Mouse (Mus musculus): ENCODE measurements around the gene AI854703. TPM values are rescaled to one million over a fixed set of nuclear protein-coding genes. Genes with fewer than 3 reads are reported as not detected.
A peak's percentile ranks its signal among the peaks of the same experiment; 100 is the strongest.

The AI854703 gene
- polyA plus RNA-seq, 1 experiment from 2014 or later: 0.95 TPM

GRCm38 (mm10) chr6:48628377-48628776, 1.8 kb downstream of the AI854703 start:
- H3K27ac ChIP-seq (ENCODE audit: low read length): no peak overlapping the region

GRCm38 (mm10) chr6:48628808-48629660, 2.5 kb downstream of the AI854703 start:
- WGBS: 4% methylated on average over 54 of the region's 54 CpGs
- no peaks in the 10 kb centered on the region for H3K36me3 ChIP-seq (ENCODE audit: control insufficient read depth, insufficient read depth, low read length)
- peak overlapping the region; percentile 58 for H3K9ac ChIP-seq (ENCODE audit: low read depth, low read length)
- H3K27ac ChIP-seq (ENCODE audit: low read length): no peak overlapping the region
- H3K9me3 ChIP-seq (ENCODE audit: control insufficient read depth, low read length): no peaks in the 10 kb centered on the region
- ATAC-seq: peak; percentile 34; the same call in 1 of the 2 replicates
- H3K4me1 ChIP-seq (ENCODE audit: control insufficient read depth, insufficient read depth, low read length): peaks cover 17% of the 10 kb centered on the region
- peak overlapping the region; percentile 52 for H3K4me3 ChIP-seq (ENCODE audit: low read length)
- peak overlapping the region; percentile 93 for H3K4me2 ChIP-seq (ENCODE audit: low read depth, low read length)
- H3K27me3 ChIP-seq (replicated peaks; ENCODE audit: control insufficient read depth, insufficient read depth, low read length): peaks cover 19% of the 10 kb centered on the region

More at GRCm38 (mm10) chr6:48628377-48628776, 1.8 kb downstream of the AI854703 start:
- no peak for ATAC-seq
- Histone ChIP-seq H3K4me1 (ENCODE audit: control insufficient read depth, insufficient read depth, low read length) (peaks cover 17% of the 10 kb centered on the region), H3K27me3 (replicated peaks; ENCODE audit: control insufficient read depth, insufficient read depth, low read length) (peaks cover 19% of the 10 kb centered on the region), H3K36me3 (ENCODE audit: control insufficient read depth, insufficient read depth, low read length) (no peaks in the 10 kb centered on the region), H3K4me3 (ENCODE audit: low read length) (no peak overlapping the region), H3K9me3 (ENCODE audit: control insufficient read depth, low read length) (no peaks in the 10 kb centered on the region), H3K9ac (ENCODE audit: low read depth, low read length) (no peak overlapping the region), H3K4me2 (ENCODE audit: low read depth, low read length) (no peak overlapping the region)
- 64% methylated on average over 3 of the region's 3 CpGs for WGBS

GRCm38 (mm10) chr6:48629661-48630034, 3.1 kb downstream of the AI854703 start:
- H3K9ac ChIP-seq (ENCODE audit: low read depth, low read length): peak overlapping the region; percentile 58
- no peaks in the 10 kb centered on the region for H3K9me3 ChIP-seq (ENCODE audit: control insufficient read depth, low read length)
- H3K27ac ChIP-seq (ENCODE audit: low read length): no peak overlapping the region
- WGBS: 12% methylated on average over 13 of the region's 13 CpGs
- H3K4me3 ChIP-seq (ENCODE audit: low read length): peak overlapping the region; percentile 52
- ATAC-seq: peak; percentile 32; the same call in 1 of the 2 replicates
- H3K4me2 ChIP-seq (ENCODE audit: low read depth, low read length): peak overlapping the region; percentile 93
- peaks cover 19% of the 10 kb centered on the region for H3K27me3 ChIP-seq (replicated peaks; ENCODE audit: control insufficient read depth, insufficient read depth, low read length)
- no peaks in the 10 kb centered on the region for H3K36me3 ChIP-seq (ENCODE audit: control insufficient read depth, insufficient read depth, low read length)
- peaks cover 17% of the 10 kb centered on the region for H3K4me1 ChIP-seq (ENCODE audit: control insufficient read depth, insufficient read depth, low read length)

- Histone ChIP-seq H3K27ac (ENCODE audit: low read length) (no peak overlapping the region), H3K27me3 (replicated peaks; ENCODE audit: control insufficient read depth, insufficient read depth, low read length) (peaks cover 19% of the 10 kb centered on the region), H3K9me3 (ENCODE audit: control insufficient read depth, low read length) (no peaks in the 10 kb centered on the region), H3K4me3 (ENCODE audit: low read length) (no peak overlapping the region), H3K9ac (ENCODE audit: low read depth, low read length) (no peak overlapping the region), H3K36me3 (ENCODE audit: control insufficient read depth, insufficient read depth, low read length) (no peaks in the 10 kb centered on the region), H3K4me1 (ENCODE audit: control insufficient read depth, insufficient read depth, low read length) (peaks cover 17% of the 10 kb centered on the region), H3K4me2 (ENCODE audit: low read depth, low read length) (no peak overlapping the region)
- 88% methylated on average over 8 of the region's 8 CpGs for WGBS
- no peak for ATAC-seq
Measured at GRCm38 (mm10) chr6:48630831-48631230, 4.3 kb downstream of the AI854703 start.

- WGBS: 81% methylated on average over 2 of the region's 2 CpGs
- Histone ChIP-seq H3K36me3 (ENCODE audit: control insufficient read depth, insufficient read depth, low read length) (no peaks in the 10 kb centered on the region), H3K9ac (ENCODE audit: low read depth, low read length) (no peak overlapping the region), H3K4me2 (ENCODE audit: low read depth, low read length) (no peak overlapping the region), H3K4me3 (ENCODE audit: low read length) (no peak overlapping the region), H3K27me3 (replicated peaks; ENCODE audit: control insufficient read depth, insufficient read depth, low read length) (no peaks in the 10 kb centered on the region), H3K4me1 (ENCODE audit: control insufficient read depth, insufficient read depth, low read length) (no peaks in the 10 kb centered on the region), H3K27ac (ENCODE audit: low read length) (no peak overlapping the region), H3K9me3 (ENCODE audit: control insufficient read depth, low read length) (no peaks in the 10 kb centered on the region)
- ATAC-seq: no peak
Measured at GRCm38 (mm10) chr6:48635105-48635504, 8.5 kb downstream of the AI854703 start.

GRCm38 (mm10) chr6:48636515-48636914, 10.0 kb downstream of the AI854703 start:
- ATAC-seq: no peak
- H3K27me3 ChIP-seq (replicated peaks; ENCODE audit: control insufficient read depth, insufficient read depth, low read length): no peaks in the 10 kb centered on the region
- no peak overlapping the region for H3K4me3 ChIP-seq (ENCODE audit: low read length)
- no peak overlapping the region for H3K9ac ChIP-seq (ENCODE audit: low read depth, low read length)
- H3K27ac ChIP-seq (ENCODE audit: low read length): no peak overlapping the region
- no peak overlapping the region for H3K4me2 ChIP-seq (ENCODE audit: low read depth, low read length)
- 67% methylated on average over 6 of the region's 6 CpGs for WGBS
- no peaks in the 10 kb centered on the region for H3K36me3 ChIP-seq (ENCODE audit: control insufficient read depth, insufficient read depth, low read length)
- H3K4me1 ChIP-seq (ENCODE audit: control insufficient read depth, insufficient read depth, low read length): no peaks in the 10 kb centered on the region
- H3K9me3 ChIP-seq (ENCODE audit: control insufficient read depth, low read length): no peaks in the 10 kb centered on the region

GRCm38 (mm10) chr6:48637811-48638500, 11.4 kb downstream of the AI854703 start:
- Histone ChIP-seq H3K9ac (ENCODE audit: low read depth, low read length) (no peak overlapping the region), H3K4me2 (ENCODE audit: low read depth, low read length) (no peak overlapping the region), H3K4me3 (ENCODE audit: low read length) (no peak overlapping the region), H3K9me3 (ENCODE audit: control insufficient read depth, low read length) (no peaks in the 10 kb centered on the region), H3K4me1 (ENCODE audit: control insufficient read depth, insufficient read depth, low read length) (no peaks in the 10 kb centered on the region), H3K36me3 (ENCODE audit: control insufficient read depth, insufficient read depth, low read length) (no peaks in the 10 kb centered on the region), H3K27ac (ENCODE audit: low read length) (no peak overlapping the region), H3K27me3 (replicated peaks; ENCODE audit: control insufficient read depth, insufficient read depth, low read length) (no peaks in the 10 kb centered on the region)
- ATAC-seq: no peak
- 65% methylated on average over 6 of the region's 6 CpGs for WGBS

- Histone ChIP-seq H3K9ac (ENCODE audit: low read depth, low read length) (no peak overlapping the region), H3K27me3 (replicated peaks; ENCODE audit: control insufficient read depth, insufficient read depth, low read length) (no peaks in the 10 kb centered on the region), H3K9me3 (ENCODE audit: control insufficient read depth, low read length) (no peaks in the 10 kb centered on the region), H3K27ac (ENCODE audit: low read length) (no peak overlapping the region), H3K4me2 (ENCODE audit: low read depth, low read length) (no peak overlapping the region), H3K4me1 (ENCODE audit: control insufficient read depth, insufficient read depth, low read length) (no peaks in the 10 kb centered on the region), H3K4me3 (ENCODE audit: low read length) (no peak overlapping the region), H3K36me3 (ENCODE audit: control insufficient read depth, insufficient read depth, low read length) (no peaks in the 10 kb centered on the region)
- whole genome bisulfite sequencing: 69% methylated on average over 2 of the region's 2 CpGs
- ATAC-seq: no peak
Measured at GRCm38 (mm10) chr6:48638553-48638952, 12.0 kb downstream of the AI854703 start.

GRCm38 (mm10) chr6:48641391-48641790, 14.8 kb downstream of the AI854703 start:
- no peak for ATAC-seq
- H3K4me1 ChIP-seq (ENCODE audit: control insufficient read depth, insufficient read depth, low read length): no peaks in the 10 kb centered on the region
- WGBS: 72% methylated on average over 6 of the region's 6 CpGs

More at GRCm38 (mm10) chr6:48641391-48641790, 14.8 kb downstream of the AI854703 start:
- H3K4me2 ChIP-seq (ENCODE audit: low read depth, low read length): no peak overlapping the region
- H3K9me3 ChIP-seq (ENCODE audit: control insufficient read depth, low read length): no peaks in the 10 kb centered on the region
- H3K9ac ChIP-seq (ENCODE audit: low read depth, low read length): no peak overlapping the region
- H3K36me3 ChIP-seq (ENCODE audit: control insufficient read depth, insufficient read depth, low read length): no peaks in the 10 kb centered on the region
- H3K27ac ChIP-seq (ENCODE audit: low read length): no peak overlapping the region
- H3K27me3 ChIP-seq (replicated peaks; ENCODE audit: control insufficient read depth, insufficient read depth, low read length): no peaks in the 10 kb centered on the region
- no peak overlapping the region for H3K4me3 ChIP-seq (ENCODE audit: low read length)
